Mouse (Mus musculus) left cerebral cortex, adult 2 months (tissue): Measurements from ENCODE around the gene Eif4a3. TPM values are rescaled to one million over a fixed set of nuclear protein-coding genes. Genes with fewer than 3 reads are reported as not detected.
A peak's percentile ranks its signal among the peaks of the same experiment; 100 is the strongest.
"Not testable (repeated sequence)": the region's sequence is repeated elsewhere in the genome, so short reads cannot be mapped to it uniquely, and the experiment has no call there.

Experiments
- DNase-seq, 2 experiments: peaks; one replicate each; pipeline ENCODE4 v3.0.0; 2021 to 2022; ENCODE audit warnings: low spot score in 2 of 2, mixed read lengths in 1 of 2; ENCODE audit errors: extremely low spot score in 1 of 2
- H3K27ac ChIP-seq: fragments of 200-600 bp; 2 replicates; pipeline ENCODE4 v1.8.1; 2022
- H3K4me3 ChIP-seq: fragments of 200-600 bp; 2 replicates; pipeline ENCODE4 v1.8.1; 2022
- CTCF ChIP-seq: fragments of 200-600 bp; IDR thresholded peaks from 2 replicates; pipeline ENCODE4 v1.8.1; 2022; ENCODE audit warnings: antibody characterized with exemption, mild to moderate bottlenecking, moderate library complexity
- intact Hi-C: fragments of 180-260 bp; cut with DNase I; formaldehyde crosslinking; loops from one replicate; pipeline ENCODE4 v1.15.1; 2025
- total RNA-seq, 2 experiments: library from RNA; stranded (reverse); gene quantifications; 2 replicates each; pipeline ENCODE4 v1.2.3; 2021

The Eif4a3 gene
- total RNA-seq, 2 experiments from 2014 or later, result 68.7 to 78.6 TPM

GRCm38 (mm10) chr11:119287207-119287992 lies 12.5 kb downstream of the Eif4a3 start:
- no peak for TF ChIP-seq CTCF
- intact Hi-C loops, result no loop called here
- H3K27ac ChIP-seq, result no peak overlapping the region
- H3K4me3 ChIP-seq, result no peak overlapping the region
- DNase-seq, result no peak

GRCm38 (mm10) chr11:119285791-119286527 lies 13.9 kb downstream of the Eif4a3 start:
- no peak for TF ChIP-seq CTCF
- no peak for DNase-seq
- intact Hi-C loops, result no loop called here
- Histone ChIP-seq H3K27ac (no peak overlapping the region), H3K4me3 (no peak overlapping the region)

DNA sequence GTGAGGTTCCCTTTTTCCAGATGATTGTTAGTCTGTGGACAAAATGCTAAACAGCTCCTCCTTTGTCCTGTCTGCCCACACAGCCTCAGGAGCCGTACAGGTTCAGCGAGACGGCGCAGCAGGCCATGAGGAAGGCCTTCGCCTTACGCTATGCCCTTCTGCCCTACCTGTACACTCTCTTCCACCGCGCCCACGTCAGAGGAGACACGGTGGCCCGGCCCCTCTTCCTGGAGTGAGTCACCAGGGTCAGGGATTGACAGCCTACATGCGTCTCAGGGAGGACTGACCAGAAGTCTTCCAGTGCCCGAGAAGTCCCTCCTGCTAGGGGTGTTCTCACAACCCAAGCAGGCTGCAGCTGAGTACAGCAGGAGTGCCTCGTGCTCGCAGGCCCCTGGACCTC lies 18.9 kb downstream of the Eif4a3 start:
- no peak for TF ChIP-seq CTCF
- intact Hi-C loops, result no loop called here
- no peak overlapping the region for H3K4me3 ChIP-seq
- H3K27ac ChIP-seq, result no peak overlapping the region
- DNase-seq, result no peak

DNA sequence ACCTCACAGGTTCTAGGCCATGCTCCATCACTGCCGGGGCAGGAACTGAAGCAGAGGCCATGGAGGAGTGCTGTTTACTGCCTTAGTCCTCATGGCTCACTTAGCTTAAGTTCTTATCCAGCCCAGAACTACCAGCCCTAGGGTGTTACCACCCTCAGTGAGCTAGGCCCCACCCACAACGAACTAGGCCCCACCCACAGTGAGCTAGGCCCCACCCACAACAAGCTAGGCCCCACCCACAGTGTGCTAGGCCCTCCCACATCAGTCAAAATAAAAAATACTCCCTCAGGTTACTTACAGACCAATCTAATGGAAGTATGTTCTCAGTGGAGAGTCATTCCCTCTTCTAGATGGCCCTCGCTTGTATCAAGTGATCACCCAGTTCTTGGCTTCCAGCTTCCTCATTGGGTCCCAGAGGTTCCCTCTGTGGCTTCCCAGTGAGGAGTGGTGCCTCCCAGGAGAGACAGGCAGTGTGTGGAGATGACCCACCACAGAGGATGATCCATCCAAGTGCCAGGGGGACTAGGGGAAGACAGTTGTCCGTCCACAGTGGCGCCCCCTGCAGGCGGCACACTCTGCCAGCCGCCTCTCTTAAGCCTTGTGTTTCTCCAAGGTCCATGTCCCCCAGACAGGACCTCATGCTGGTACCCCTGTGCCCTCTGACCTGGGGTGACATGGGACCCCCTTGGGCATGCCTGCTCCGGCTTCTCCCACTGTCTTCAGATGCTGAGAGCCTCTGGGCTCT lies 26.5 kb downstream of the Eif4a3 start:
- TF ChIP-seq CTCF, result peak; percentile 38
- intact Hi-C loops, result no loop called here
- DNase-seq, result no peak
- H3K4me3 ChIP-seq, result no peak overlapping the region
- no peak overlapping the region for H3K27ac ChIP-seq

GRCm38 (mm10) chr11:119272492-119272891 lies 27.4 kb downstream of the Eif4a3 start:
- H3K4me3 ChIP-seq, DNase-seq, intact Hi-C loops, H3K27ac ChIP-seq: not testable (repeated sequence)
- peak; percentile 59 for TF ChIP-seq CTCF

- no peak for TF ChIP-seq CTCF
- H3K4me3 ChIP-seq, result peak overlapping the region; percentile 85
- DNase-seq, result peak; percentile 51 to 63
- peak overlapping the region; percentile 97 for H3K27ac ChIP-seq
- intact Hi-C loops, result loop anchor here (1.0 to 5.0 kb wide), 2 partner anchors 32 to 216 kb away; partner anchors contain the start of gene Eif4a3
Observed at GRCm38 (mm10) chr11:119268557-119269195, 31.2 kb downstream of the Eif4a3 start.

DNA sequence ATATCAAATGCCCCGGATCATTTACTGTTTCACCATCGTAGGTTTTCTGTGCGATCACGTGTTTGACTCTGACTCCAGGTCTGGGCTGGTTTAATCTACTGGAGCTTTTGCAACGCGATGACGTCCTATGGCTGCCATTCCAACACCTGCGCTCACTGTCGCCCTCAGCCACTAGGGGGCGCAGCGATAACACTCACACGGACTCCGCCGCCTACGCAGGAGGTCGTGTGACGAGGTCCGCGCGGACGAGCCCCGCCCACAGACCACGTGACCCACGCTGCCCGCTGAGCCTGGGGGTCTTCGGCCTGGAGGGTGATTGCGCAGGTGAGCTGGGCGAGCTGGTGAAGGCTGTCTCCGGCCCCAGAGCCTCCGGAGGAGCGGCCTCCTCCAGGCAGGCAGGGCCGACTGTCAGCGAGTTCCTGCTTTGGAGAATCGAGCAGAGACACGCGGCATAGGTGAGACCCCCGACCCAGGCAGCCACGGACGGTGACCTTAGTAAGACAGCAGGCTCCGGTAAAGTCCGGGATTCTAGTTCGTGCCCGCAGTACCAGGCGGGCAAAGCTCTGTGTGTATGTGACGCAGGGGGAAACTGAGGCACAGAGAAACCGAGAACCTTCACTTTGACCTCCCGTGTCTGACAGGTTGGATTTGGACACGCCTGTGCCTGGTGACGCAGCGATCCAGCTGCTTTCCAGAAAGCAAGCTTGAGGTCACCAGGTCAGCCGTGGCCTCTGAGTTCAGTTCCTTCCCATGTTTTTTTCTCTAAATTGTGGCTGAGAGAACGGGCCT lies 31.9 kb downstream of the Eif4a3 start, which contains the start of gene Gaa:
Gene Gaa, plus strand, starts transcription at position 120 of the 789 bp plus-strand sequence.
- TF ChIP-seq CTCF, result peak; percentile 100
- peak within 1 kb of the TSS; percentile 97 for H3K27ac ChIP-seq
- peak; percentile 95 to 96 for DNase-seq
- intact Hi-C loops, result loop anchor here (1.0 to 5.0 kb wide), 2 partner anchors 32 to 216 kb away; partner anchors contain the start of gene Eif4a3
- peak within 1 kb of the TSS; percentile 85 for H3K4me3 ChIP-seq

DNA sequence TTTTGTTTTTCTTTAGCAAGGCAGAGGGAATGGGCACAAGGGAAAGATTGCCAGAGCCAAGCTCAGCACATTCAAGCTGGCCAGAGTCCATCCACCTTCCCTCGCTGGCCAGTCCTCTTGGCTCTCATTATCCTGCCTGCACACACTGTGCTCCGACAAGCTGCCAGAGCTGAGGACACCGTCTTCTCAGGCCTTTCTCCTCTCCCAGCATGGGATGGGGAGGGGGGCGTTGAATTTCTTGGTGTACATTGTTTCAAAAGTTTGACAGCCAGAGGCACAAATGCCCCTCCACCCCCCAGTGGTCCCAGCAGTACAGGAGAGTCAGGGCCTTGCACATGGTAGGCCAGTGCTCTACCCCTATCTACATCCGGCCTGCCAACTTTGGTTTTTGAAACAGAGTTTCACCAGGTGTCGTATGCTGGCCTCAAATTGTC lies 32.6 kb downstream of the Eif4a3 start:
- DNase-seq, result peak in 1 of 2 experiments; percentile 38
- H3K4me3 ChIP-seq, result no peak overlapping the region
- H3K27ac ChIP-seq, result peak overlapping the region; percentile 97
- intact Hi-C loops, result loop anchor here (5.0 kb wide), 1 partner anchor 215 kb away; no protein-coding TSS in a partner anchor
- no peak for TF ChIP-seq CTCF

DNA sequence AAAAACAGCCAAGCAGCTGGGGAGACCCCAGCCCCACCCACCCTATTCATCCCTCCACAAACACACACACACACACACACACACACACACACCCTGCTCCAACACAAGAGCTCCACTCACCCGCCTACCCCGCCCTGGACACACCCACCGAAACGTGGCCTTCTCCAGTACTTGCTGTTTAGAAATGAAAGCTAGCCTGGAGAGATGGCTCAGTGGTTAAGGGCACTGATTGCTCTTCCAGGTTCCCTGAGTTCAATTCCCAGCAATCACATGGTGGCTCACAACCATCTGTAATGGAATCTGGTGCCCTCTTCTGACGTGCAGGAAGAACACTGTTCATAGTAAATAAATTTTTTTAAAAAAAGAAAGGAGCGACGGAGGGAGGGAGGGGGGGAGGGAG lies 34.1 kb downstream of the Eif4a3 start:
- no peak for TF ChIP-seq CTCF
- Histone ChIP-seq H3K27ac (no peak overlapping the region), H3K4me3 (no peak overlapping the region)
- intact Hi-C loops, result loop anchor here (5.0 kb wide), 1 partner anchor 214 kb away; no protein-coding TSS in a partner anchor
- DNase-seq, result no peak

GRCm38 (mm10) chr11:119264413-119264812 lies 35.5 kb downstream of the Eif4a3 start:
- TF ChIP-seq CTCF, result no peak
- intact Hi-C loops, result no loop called here
- no peak for DNase-seq
- Histone ChIP-seq H3K27ac (no peak overlapping the region), H3K4me3 (no peak overlapping the region)
